Mouse (Mus musculus) neural tube, embryonic 12.5 days (tissue): Measurements from ENCODE around the gene Hoxb8. TPM values are rescaled to one million over a fixed set of nuclear protein-coding genes. Genes with fewer than 3 reads are reported as not detected.
A peak's percentile ranks its signal among the peaks of the same experiment; 100 is the strongest.

Experiments used
- ATAC-seq: fragments of 200-750 bp; cut with Nextera tagmentation; 2 replicates; pipeline ENCODE4 v1.8.0; 2017; ENCODE audit warnings: low read depth, mild to moderate bottlenecking, moderate TSS enrichment, moderate library complexity; ENCODE audit not compliant: low FRiP score
- H3K27ac ChIP-seq: fragments of 300-500 bp; sonication (generic); 2 replicates; pipeline ENCODE4 v1.5.1; 2016
- H3K27me3 ChIP-seq: fragments of 300-500 bp; sonication (generic); replicated peaks from 2 replicates; pipeline ENCODE4 v1.6.1; 2016; ENCODE audit warnings: mild to moderate bottlenecking
- H3K36me3 ChIP-seq: fragments of 300-500 bp; sonication (generic); 2 replicates; pipeline ENCODE4 v1.6.1; 2016; ENCODE audit warnings: mild to moderate bottlenecking
- H3K4me1 ChIP-seq: fragments of 300-500 bp; sonication (generic); 2 replicates; pipeline ENCODE4 v1.6.1; 2016
- H3K4me2 ChIP-seq: fragments of 300-500 bp; sonication (generic); replicated peaks from 2 replicates; pipeline ENCODE4 v1.6.1; 2016; ENCODE audit warnings: mild to moderate bottlenecking
- H3K4me3 ChIP-seq: fragments of 300-500 bp; sonication (generic); 2 replicates; pipeline ENCODE4 v1.5.1; 2016
- H3K9ac ChIP-seq: fragments of 300-500 bp; sonication (generic); 2 replicates; pipeline ENCODE4 v1.6.1; 2016; ENCODE audit warnings: mild to moderate bottlenecking
- H3K9me3 ChIP-seq: fragments of 300-500 bp; sonication (generic); 2 replicates; pipeline ENCODE4 v1.6.1; 2016; ENCODE audit warnings: mild to moderate bottlenecking
- WGBS: fragments of 180-500 bp; shearing (Covaris S2); methylation state at CpG from one replicate; pipeline ENCODE4 v1.1.7; 2016; 5-methylcytosine and 5-hydroxymethylcytosine counted together
- polyA plus RNA-seq: library from polyadenylated mRNA; unstranded; fragments of >200 nt; fragmentation: Nextera tagmentation; extraction: Ambion mirVana; gene quantifications from 2 replicates; pipeline ENCODE4 v1.2.1, GENCODE M21; 2016

The Hoxb8 gene
- polyA plus RNA-seq, 1 experiment from 2014 or later = 35.7 TPM

DNA sequence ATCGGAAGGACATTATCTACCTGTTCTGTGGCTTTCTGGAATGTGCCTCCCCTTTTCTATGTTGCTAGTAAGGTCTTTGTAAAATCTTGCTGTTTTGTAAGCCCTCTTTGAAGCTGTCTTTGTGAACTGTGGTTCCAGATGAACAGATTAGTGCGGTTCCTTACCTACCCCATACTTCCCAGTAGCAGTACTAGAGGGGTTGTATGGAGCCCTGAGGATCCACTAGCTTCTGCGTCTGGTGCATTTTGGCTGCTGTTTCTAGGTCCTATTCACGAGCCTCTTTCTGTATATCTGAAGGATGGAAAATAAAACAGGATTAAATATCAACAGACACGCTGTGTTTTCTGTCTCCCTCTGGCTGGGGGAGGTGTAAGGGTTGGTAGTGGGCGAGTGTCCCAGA is 8.1 kb downstream of the Hoxb8 start:
- Histone ChIP-seq H3K27me3 (no peaks in the 10 kb centered on the region), H3K4me2 (peak overlapping the region; percentile 100), H3K4me1 (peaks cover 26% of the 10 kb centered on the region), H3K4me3 (peak overlapping the region; percentile 99), H3K9ac (peak overlapping the region; percentile 100), H3K9me3 (no peaks in the 10 kb centered on the region), H3K36me3 (no peaks in the 10 kb centered on the region), H3K27ac (peak overlapping the region; percentile 99)
- WGBS = 17% methylated on average over 6 of the region's 6 CpGs
- no peak for ATAC-seq

DNA sequence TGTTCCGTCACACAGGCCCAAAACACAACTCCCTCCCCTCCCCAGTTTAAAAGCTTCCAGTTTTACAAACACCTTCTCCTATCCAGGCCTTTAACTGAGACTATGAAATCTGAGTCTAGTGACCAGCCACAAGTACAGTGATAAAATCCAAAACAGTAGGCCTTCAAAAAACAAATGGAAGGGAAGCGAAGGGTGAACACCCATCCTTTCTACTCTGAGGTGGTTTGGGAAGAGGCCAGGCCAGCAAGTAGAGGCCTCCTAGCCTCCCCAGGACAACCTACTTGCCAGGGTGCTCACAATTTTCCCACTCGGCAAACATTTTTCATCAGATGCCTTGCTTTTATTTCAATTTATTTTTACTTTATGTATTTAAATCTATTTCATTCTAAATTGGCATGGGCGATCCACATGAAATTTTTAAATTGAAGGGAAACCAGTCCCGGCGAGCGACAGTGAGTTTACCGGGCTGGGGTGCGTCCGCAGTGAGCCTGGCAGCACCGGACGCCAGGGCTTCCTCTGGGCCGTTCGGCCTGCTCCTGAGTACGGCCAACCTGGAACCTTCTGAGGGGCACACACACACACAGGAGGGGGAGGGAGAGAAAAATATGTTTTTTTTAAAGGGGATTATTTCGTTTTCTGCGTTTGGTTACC is 9.1 kb downstream of the Hoxb8 start:
- H3K9ac ChIP-seq = peak overlapping the region; percentile 100
- peaks cover 30% of the 10 kb centered on the region for H3K4me1 ChIP-seq
- peak overlapping the region; percentile 99 for H3K4me3 ChIP-seq
- no peaks in the 10 kb centered on the region for H3K36me3 ChIP-seq
- no peaks in the 10 kb centered on the region for H3K9me3 ChIP-seq
- ATAC-seq = no peak
- peak overlapping the region; percentile 100 for H3K4me2 ChIP-seq
- peak overlapping the region; percentile 99 for H3K27ac ChIP-seq
- 9% methylated on average over 17 of the region's 17 CpGs for WGBS
- H3K27me3 ChIP-seq = no peaks in the 10 kb centered on the region

DNA sequence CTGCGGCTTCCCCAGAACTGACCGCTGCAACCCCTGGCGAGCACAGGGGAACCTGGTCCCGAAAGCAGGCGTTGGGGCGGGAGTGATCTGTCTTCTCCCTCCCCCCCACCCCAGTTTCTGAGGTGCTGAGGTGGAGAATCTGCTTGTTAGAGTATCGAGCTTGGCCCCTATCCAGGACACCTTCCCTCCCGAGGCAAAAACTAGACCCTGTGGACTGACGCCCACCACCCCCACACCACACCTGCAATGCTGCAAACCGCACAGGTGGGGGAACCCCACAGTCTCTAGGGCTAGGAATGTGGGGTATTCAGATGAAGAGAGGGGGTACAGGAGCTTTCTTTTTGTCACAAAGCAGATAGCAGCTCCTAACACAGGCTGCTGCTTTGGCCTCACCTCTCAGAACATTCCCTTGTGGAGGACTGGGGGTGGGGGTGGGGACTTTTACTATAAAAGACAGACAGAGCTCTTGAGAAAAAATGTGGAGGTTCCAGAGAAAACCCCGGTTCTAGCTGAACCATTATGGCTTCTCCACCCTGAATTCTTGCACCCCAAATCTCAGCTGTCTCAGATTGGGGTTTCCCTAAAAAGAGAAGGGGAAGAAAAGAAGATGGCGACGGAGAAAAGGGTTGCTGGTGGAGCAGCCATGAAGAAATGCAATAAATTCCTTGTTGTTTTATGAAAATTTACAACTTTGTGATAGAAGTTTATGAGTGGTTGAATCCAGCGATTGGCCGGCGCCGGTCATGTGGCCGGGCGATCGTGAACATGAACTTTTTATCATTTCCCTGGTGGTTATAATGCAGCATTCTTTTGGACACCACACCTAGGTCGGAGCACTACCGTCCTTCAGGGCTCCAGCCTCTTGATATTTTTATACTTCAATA is 10.2 kb downstream of the Hoxb8 start, which contains the start of gene Hoxb6:
Hoxb6 (plus strand) TSS at position 796 of the 884 bp plus-strand sequence.
- H3K9ac ChIP-seq = peak within 1 kb of the TSS; percentile 100
- WGBS = 1% methylated on average over 22 of the region's 22 CpGs
- H3K4me3 ChIP-seq = peak within 1 kb of the TSS; percentile 99

DNA sequence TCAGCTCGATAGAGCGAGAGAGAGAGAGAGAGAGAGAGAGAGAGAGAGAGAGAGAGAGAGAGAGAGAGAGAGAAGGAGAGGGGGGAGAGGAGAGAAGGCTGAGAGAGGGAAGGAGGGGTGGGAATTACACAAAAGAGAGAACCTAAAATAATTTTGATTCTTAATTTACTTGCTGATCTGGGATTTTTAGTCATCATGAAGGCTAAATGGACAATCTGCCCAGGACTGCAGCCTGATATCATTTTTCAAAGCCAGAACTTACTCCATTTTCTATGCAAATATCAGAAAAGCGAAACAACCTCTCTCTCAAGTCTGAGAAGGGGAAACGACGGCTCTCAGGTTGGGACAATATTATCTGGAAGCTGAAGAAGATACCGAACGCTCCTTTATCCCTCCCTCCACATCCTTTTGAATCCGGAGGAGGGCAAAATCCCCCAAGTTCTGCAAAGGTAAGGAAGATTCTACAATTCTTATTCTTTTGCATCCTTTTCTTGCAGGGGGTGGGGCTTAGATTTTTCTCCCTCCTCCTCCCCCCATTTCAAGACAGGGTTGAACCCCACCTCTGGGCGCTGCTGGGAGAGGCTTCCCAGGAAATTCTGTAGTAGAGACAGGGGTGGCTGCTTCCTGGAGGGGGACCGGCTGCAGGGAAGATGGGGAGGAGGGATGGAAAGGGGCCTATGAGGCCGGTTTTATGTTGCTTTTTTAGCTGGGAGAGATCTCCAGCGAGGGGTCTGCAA is 11.0 kb downstream of the Hoxb8 start:
- Histone ChIP-seq H3K36me3 (no peaks in the 10 kb centered on the region), H3K27me3 (no peaks in the 10 kb centered on the region), H3K4me1 (peaks cover 39% of the 10 kb centered on the region), H3K4me2 (peak overlapping the region; percentile 100), H3K9me3 (no peaks in the 10 kb centered on the region), H3K27ac (peak overlapping the region; percentile 99), H3K9ac (peak overlapping the region; percentile 100), H3K4me3 (peak overlapping the region; percentile 99)
- no peak for ATAC-seq
- WGBS = under 1% methylated on average over 12 of the region's 12 CpGs

More for the DNA sequence above, 10.2 kb downstream of the Hoxb8 start, which contains the start of gene Hoxb6:
- Histone ChIP-seq H3K27ac (peak within 1 kb of the TSS; percentile 99), H3K27me3 (no peaks in the 10 kb centered on the region), H3K4me1 (peaks cover 35% of the 10 kb centered on the region), H3K4me2 (peak within 1 kb of the TSS; percentile 100), H3K9me3 (no peaks in the 10 kb centered on the region), H3K36me3 (no peaks in the 10 kb centered on the region)
- 0 out of 2 replicates have a peak, but pooled peaks have one; percentile 34 for ATAC-seq

DNA sequence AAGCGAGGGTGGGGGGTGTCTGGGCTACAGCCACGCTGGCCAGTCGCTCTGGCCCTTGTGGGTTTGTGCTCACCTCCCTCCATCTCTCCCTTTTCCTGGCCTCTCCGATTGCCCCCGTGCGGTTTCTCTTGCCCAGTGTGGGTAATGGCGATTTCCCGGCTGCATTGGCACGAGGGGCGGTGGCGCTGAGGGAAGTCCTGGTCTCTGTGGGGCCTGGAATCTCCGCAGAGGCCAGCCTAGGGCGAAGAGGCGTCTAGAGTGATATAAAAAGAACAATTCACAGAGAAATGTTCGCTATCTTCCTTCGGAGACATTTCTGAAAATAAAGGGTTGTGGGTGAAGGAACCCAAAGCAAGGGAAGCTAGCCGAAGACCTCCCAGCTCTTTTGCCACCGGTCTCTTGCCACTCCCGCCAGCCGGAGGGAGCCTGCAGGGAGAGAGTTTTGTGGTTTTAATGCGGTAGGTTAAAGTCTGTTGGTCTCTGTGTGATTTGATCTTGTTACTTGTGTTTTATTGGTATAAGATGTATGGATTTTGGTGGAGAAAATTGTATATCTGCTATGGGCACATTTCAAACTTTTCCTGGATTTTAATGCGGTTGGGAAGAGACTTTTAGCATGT is 11.7 kb downstream of the Hoxb8 start:
- no peaks in the 10 kb centered on the region for H3K27me3 ChIP-seq
- peak overlapping the region; percentile 100 for H3K4me2 ChIP-seq
- WGBS = under 1% methylated on average over 22 of the region's 22 CpGs
- H3K27ac ChIP-seq = peak overlapping the region; percentile 99
- peak overlapping the region; percentile 100 for H3K9ac ChIP-seq
- no peak for ATAC-seq
- H3K9me3 ChIP-seq = no peaks in the 10 kb centered on the region
- peaks cover 38% of the 10 kb centered on the region for H3K4me1 ChIP-seq
- peak overlapping the region; percentile 99 for H3K4me3 ChIP-seq
- no peaks in the 10 kb centered on the region for H3K36me3 ChIP-seq

DNA sequence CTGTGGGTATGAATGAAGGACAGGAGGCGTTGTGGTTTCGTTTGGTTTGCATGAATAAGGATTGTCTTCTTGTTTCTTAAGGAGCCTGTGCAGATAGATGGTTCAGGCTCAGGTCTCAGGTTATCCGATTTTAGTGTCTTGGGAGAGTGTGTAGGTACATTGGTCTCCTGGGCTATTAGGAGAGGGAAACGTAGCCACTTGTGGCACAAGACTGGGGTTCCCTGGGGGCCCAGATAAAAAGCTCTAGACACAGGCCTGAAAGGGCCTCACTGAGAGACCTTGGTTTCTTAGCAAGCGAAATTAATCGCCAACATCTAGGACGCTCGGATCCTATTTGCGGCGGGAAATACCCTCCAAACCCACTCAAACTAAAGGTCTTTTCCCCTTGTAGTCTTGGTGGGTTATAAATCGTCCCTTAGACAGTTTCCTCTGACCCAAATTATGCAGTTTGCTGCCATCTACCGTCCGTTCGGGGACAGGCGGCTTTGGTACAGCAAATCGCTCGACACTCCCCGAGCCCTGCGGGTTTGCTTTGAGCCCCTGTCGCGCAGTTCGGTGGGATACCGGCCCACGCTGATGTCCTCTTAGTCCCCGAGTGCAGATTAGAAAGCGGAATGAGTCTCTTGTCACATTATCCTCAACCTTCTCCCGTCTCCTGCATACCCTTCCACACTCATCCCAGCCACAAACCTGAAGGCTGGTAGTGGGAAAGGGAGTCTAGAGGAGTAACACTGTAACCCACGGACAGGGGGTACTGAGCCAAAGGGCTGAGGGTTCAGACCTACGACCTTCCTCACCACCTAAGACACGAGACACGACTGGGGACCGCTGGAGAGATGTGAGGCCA is 12.8 kb downstream of the Hoxb8 start:
- Histone ChIP-seq H3K36me3 (no peaks in the 10 kb centered on the region), H3K9ac (peak overlapping the region; percentile 100), H3K4me3 (peak overlapping the region; percentile 99), H3K9me3 (no peaks in the 10 kb centered on the region), H3K27ac (peak overlapping the region; percentile 99), H3K4me1 (peaks cover 32% of the 10 kb centered on the region), H3K4me2 (peak overlapping the region; percentile 100), H3K27me3 (no peaks in the 10 kb centered on the region)
- ATAC-seq = peak; percentile 31; the same call in 1 of the 2 replicates
- WGBS = under 1% methylated on average over 32 of the region's 32 CpGs

- Histone ChIP-seq H3K4me2 (peak overlapping the region; percentile 100), H3K27me3 (no peaks in the 10 kb centered on the region), H3K9ac (peak overlapping the region; percentile 100), H3K9me3 (no peaks in the 10 kb centered on the region), H3K4me3 (peak overlapping the region; percentile 99), H3K27ac (peak overlapping the region; percentile 99), H3K36me3 (no peaks in the 10 kb centered on the region), H3K4me1 (peaks cover 28% of the 10 kb centered on the region)
- ATAC-seq = no peak
- under 1% methylated on average over 30 of the region's 30 CpGs for WGBS
Measured at GRCm38 (mm10) chr11:96295092-96295835, 13.6 kb downstream of the Hoxb8 start.

- Histone ChIP-seq H3K9ac (peak overlapping the region; percentile 100), H3K27me3 (no peaks in the 10 kb centered on the region), H3K4me2 (peak overlapping the region; percentile 100), H3K4me1 (peaks cover 28% of the 10 kb centered on the region), H3K9me3 (no peaks in the 10 kb centered on the region), H3K27ac (peak overlapping the region; percentile 99), H3K36me3 (peaks cover 14% of the 10 kb centered on the region), H3K4me3 (peak overlapping the region; percentile 99)
- no peak for ATAC-seq
- WGBS = 3% methylated on average over 2 of the region's 2 CpGs
Measured at GRCm38 (mm10) chr11:96296997-96297396, 15.3 kb downstream of the Hoxb8 start.

DNA sequence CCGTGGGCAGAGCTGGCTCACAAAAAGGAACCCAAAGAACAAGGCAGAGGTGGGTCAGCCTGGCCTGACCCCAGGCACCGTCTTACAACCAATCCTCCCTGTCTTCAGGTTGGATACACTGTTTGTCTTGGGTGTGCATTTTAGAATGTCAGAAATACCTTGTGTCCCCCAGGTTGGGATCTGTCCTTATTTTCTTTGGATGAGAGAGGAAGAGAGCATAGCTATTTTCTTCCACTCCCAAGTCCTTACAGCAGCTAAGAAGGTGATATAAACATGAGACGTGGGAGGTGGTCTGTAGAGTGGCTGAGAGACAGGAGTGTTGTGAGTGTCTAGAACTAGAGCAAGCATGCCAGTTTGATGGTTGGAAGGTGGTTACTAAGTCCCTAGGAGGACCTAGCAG is 15.7 kb downstream of the Hoxb8 start:
- 4% methylated on average over 3 of the region's 3 CpGs for WGBS
- ATAC-seq = no peak
- peaks cover 33% of the 10 kb centered on the region for H3K4me1 ChIP-seq
- peak overlapping the region; percentile 100 for H3K4me2 ChIP-seq
- H3K9me3 ChIP-seq = no peaks in the 10 kb centered on the region
- peak overlapping the region; percentile 99 for H3K4me3 ChIP-seq
- H3K27ac ChIP-seq = peak overlapping the region; percentile 99
- peak overlapping the region; percentile 100 for H3K9ac ChIP-seq
- H3K36me3 ChIP-seq = peaks cover 15% of the 10 kb centered on the region
- H3K27me3 ChIP-seq = no peaks in the 10 kb centered on the region

GRCm38 (mm10) chr11:96297968-96298635 is 16.4 kb downstream of the Hoxb8 start:
- whole genome bisulfite sequencing = 3% methylated on average over 11 of the region's 11 CpGs
- H3K4me3 ChIP-seq = peak overlapping the region; percentile 99
- H3K4me2 ChIP-seq = peak overlapping the region; percentile 100
- H3K27me3 ChIP-seq = no peaks in the 10 kb centered on the region
- H3K36me3 ChIP-seq = peaks cover 15% of the 10 kb centered on the region
- H3K27ac ChIP-seq = peak overlapping the region; percentile 99
- no peaks in the 10 kb centered on the region for H3K9me3 ChIP-seq
- H3K4me1 ChIP-seq = peaks cover 34% of the 10 kb centered on the region
- H3K9ac ChIP-seq = peak overlapping the region; percentile 100
- ATAC-seq = no peak
